Mouse (Mus musculus) megakaryocyte-erythroid progenitor cell, adult 5-6 weeks (primary cell): ENCODE data around the gene Kank1. TPM values are rescaled to one million over a fixed set of nuclear protein-coding genes. Genes with fewer than 3 reads are reported as not detected.
"Not testable (repeated sequence)": the region's sequence is repeated elsewhere in the genome, so short reads cannot be mapped to it uniquely, and the experiment has no call there.

ENCODE experiments used
- ATAC-seq: replicated peaks from 2 replicates; pipeline ENCODE4 v1.8.0; 2016; ENCODE audit warnings: mild to moderate bottlenecking, inconsistent platforms; ENCODE audit not compliant: severe bottlenecking, poor library complexity, low FRiP score, low TSS enrichment
- total RNA-seq, 2 experiments: library from RNA; stranded (forward) in 1 of 2; stranded (reverse) in 1 of 2; fragments of 200-1000, 215-1000 nt in 1 of 2; fragments of >200 nt in 1 of 2; fragmentation: Nextera tagmentation in 1 of 2; gene quantifications; 2 replicates each; pipeline ENCODE4 v1.2.3; 2014 to 2017

The Kank1 gene
- total RNA-seq, 2 experiments from 2014 or later, result not detected

GRCm38 (mm10) chr19:25461553-25462320 is 225.0 kb downstream of the Kank1 start:
- ATAC-seq, result no peak

- ATAC-seq, result not testable (repeated sequence)
Measured at GRCm38 (mm10) chr19:25475806-25476205, 239.0 kb downstream of the Kank1 start.

GRCm38 (mm10) chr19:25479152-25479669 is 242.4 kb downstream of the Kank1 start:
- no peak for ATAC-seq

GRCm38 (mm10) chr19:25480820-25481219 is 244.0 kb downstream of the Kank1 start:
- no peak for ATAC-seq

Other genes starting within 250 kb of the Kank1 start
- gene Dock8, start 237.4 kb upstream of the Kank1 start, total RNA-seq (2014; fragmentation: Nextera tagmentation), result 36.4 and 76.9 TPM in 2 replicates
- gene Dock8, start 237.4 kb upstream of the Kank1 start, total RNA-seq (2017), result 21.8 and 24.9 TPM in 2 replicates